Mouse (Mus musculus): Measurements from ENCODE around the gene Kbtbd13.

DNA sequence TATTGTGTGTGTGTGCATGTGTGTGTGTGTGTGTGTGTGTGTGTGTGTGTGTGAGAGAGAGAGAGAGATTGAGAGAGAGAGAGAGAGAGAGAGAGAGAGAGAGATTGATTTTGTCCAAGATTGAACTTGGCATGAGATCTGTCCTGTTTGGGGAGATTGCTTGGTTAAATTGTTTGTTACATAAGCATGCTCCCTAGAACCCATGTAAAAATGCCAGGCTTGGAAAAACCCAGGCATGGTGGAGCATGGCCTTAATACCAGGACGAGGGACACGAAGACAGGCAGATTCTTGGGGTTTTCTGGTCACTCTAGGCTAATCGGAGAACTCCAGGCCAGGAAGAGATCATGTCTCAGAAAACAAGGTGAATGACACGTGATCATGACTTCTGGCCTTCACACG is 36.6 kb upstream of the Kbtbd13 start:
- TF ChIP-seq CTCF (IDR thresholded peaks at IDR 0.05; ENCODE audit: low read depth, low read length) (no peak), POLR2A (IDR thresholded peaks at IDR 0.05; ENCODE audit: insufficient read depth, low read length) (no peak), EP300 (IDR thresholded peaks at IDR 0.05; ENCODE audit: insufficient read depth, low read depth, low read length) (no peak)

Data from ES-Bruce4 (cell line).